Mouse (Mus musculus) cerebellum, postnatal 4 days (tissue): ENCODE measurements around the gene Flt1.

ENCODE experiments used
- DNase-seq, 2 experiments: peaks; one replicate each; pipeline ENCODE4 v3.0.0; 2022; ENCODE audit warnings: low spot score in 2 of 2, mixed read lengths in 1 of 2

Flt1 gene

GRCm38 (mm10) chr5:147551879-147552627 lies 173.8 kb downstream of the Flt1 start:
- DNase-seq: no peak

- DNase-seq: no peak
Measured at GRCm38 (mm10) chr5:147549016-147549755, 176.6 kb downstream of the Flt1 start.

GRCm38 (mm10) chr5:147545731-147546241 lies 180.0 kb downstream of the Flt1 start:
- peak in 1 of 2 experiments; percentile 12 for DNase-seq

- DNase-seq: no peak
Measured at GRCm38 (mm10) chr5:147542291-147542690, 183.5 kb downstream of the Flt1 start.

GRCm38 (mm10) chr5:147539815-147540214 lies 186.0 kb downstream of the Flt1 start:
- DNase-seq: no peak

- no peak for DNase-seq
Measured at GRCm38 (mm10) chr5:147539409-147539808, 186.4 kb downstream of the Flt1 start.

GRCm38 (mm10) chr5:147532031-147532430 lies 193.8 kb downstream of the Flt1 start:
- DNase-seq: no peak

- no peak for DNase-seq
Measured at GRCm38 (mm10) chr5:147527788-147528187, 198.0 kb downstream of the Flt1 start.

GRCm38 (mm10) chr5:147527006-147527405 lies 198.8 kb downstream of the Flt1 start:
- no peak for DNase-seq
